Mouse (Mus musculus) c-Kit-positive CD71-negative TER-119-negative erythroid progenitor cells, embryonic 14.5 days (primary cell): ENCODE measurements at regions not wholly inside any gene's neighbourhood (a gene's known extent, or its start where the extent isn't known, plus 50 kb on each side); places are given as distances from the start of the nearest gene placed in this dataset.
"Not testable (repeated sequence)": the region's sequence is repeated elsewhere in the genome, so short reads cannot be mapped to it uniquely, and the experiment has no call there.

Experiments used
- DNase-seq: peaks from one replicate; pipeline ENCODE4 v3.0.0-alpha.2; 2013; ENCODE audit warnings: low read depth

GRCm38 (mm10) chr3:29024851-29025250 lies 57.0 kb upstream of the Egfem1 start:
- DNase-seq, result not testable (repeated sequence)

- DNase-seq, result no peak
Observed at GRCm38 (mm10) chr3:29027726-29028125, 54.1 kb upstream of the Egfem1 start.

GRCm38 (mm10) chr3:29030791-29031190 lies 51.0 kb upstream of the Egfem1 start:
- DNase-seq, result no peak

- DNase-seq, result peak; percentile 13
Observed at GRCm38 (mm10) chr3:29031811-29032210, 50.0 kb upstream of the Egfem1 start.
